Mouse (Mus musculus) CH12.LX (cell line): ENCODE measurements at regions not wholly inside any gene's neighbourhood (a gene's known extent, or its start where the extent isn't known, plus 50 kb on each side); places are given as distances from the start of the nearest gene placed in this dataset.

Experiments used
- DNase-seq: peaks from one replicate; pipeline ENCODE4 v3.0.0-alpha.2; 2013; ENCODE audit errors: extremely low read depth
- H3K27ac ChIP-seq: 2 replicates; pipeline ENCODE4 v1.5.1; 2012; ENCODE audit warnings: low read depth, mild to moderate bottlenecking, control low read depth, moderate library complexity; ENCODE audit not compliant: insufficient read depth
- H3K27me3 ChIP-seq: replicated peaks from 2 replicates; pipeline ENCODE3; 2012; ENCODE audit warnings: inconsistent platforms
- H3K36me3 ChIP-seq, 2 experiments: replicated peaks in 1 of 2; 2 replicates each; pipeline versions ENCODE3 to v1.6.1; 2012; ENCODE audit warnings: inconsistent platforms in 1 of 2, low read length in 1 of 2, mild to moderate bottlenecking in 1 of 2, mixed read lengths in 1 of 2, moderate library complexity in 1 of 2; ENCODE audit not compliant: control insufficient read depth in 1 of 2, insufficient read depth in 1 of 2
- H3K4me1 ChIP-seq, 2 experiments: 2 replicates each; pipeline ENCODE4 v1.6.1; 2012; ENCODE audit warnings: inconsistent platforms in 1 of 2, moderate library complexity in 1 of 2; ENCODE audit not compliant: insufficient read depth in 2 of 2, control insufficient read depth in 1 of 2
- H3K4me2 ChIP-seq: 2 replicates; pipeline ENCODE4 v1.6.1; 2012; ENCODE audit warnings: low read depth, mild to moderate bottlenecking, control low read depth; ENCODE audit not compliant: poor library complexity, insufficient read depth, severe bottlenecking
- H3K4me3 ChIP-seq, 3 experiments: fragments of 150-350 bp in 1 of 3; sonication (generic) in 1 of 3; replicated peaks in 1 of 3; 2 replicates each; pipeline versions ENCODE3 to v1.5.1; 2011 to 2012; ENCODE audit warnings: low read depth in 2 of 3, low read length in 2 of 3, mild to moderate bottlenecking in 2 of 3, moderate library complexity in 2 of 3, control low read depth in 1 of 3, improper control_type of control experiment in 1 of 3, inconsistent platforms in 1 of 3, mixed read lengths in 1 of 3; ENCODE audit not compliant: poor library complexity in 1 of 3
- H3K79me2 ChIP-seq: replicated peaks from 2 replicates; pipeline ENCODE4 v1.6.1; 2012; ENCODE audit warnings: mild to moderate bottlenecking, moderate library complexity; ENCODE audit not compliant: control insufficient read depth, poor library complexity, insufficient read depth, severe bottlenecking; ENCODE audit errors: extremely low read depth
- H3K9ac ChIP-seq: 2 replicates; pipeline ENCODE4 v1.6.1; 2012; ENCODE audit warnings: low read depth, mild to moderate bottlenecking, control low read depth, moderate library complexity; ENCODE audit not compliant: insufficient read depth
- H3K9me3 ChIP-seq: replicated peaks from 2 replicates; pipeline ENCODE3; 2012; ENCODE audit warnings: low read length, inconsistent platforms, mixed read lengths
- BHLHE40 ChIP-seq: IDR thresholded peaks from 2 replicates; pipeline ENCODE4 v1.6.1; 2011; ENCODE audit warnings: mild to moderate bottlenecking, low read depth, low read length, improper control_type of control experiment
- CHD2 ChIP-seq: IDR thresholded peaks from 2 replicates; pipeline ENCODE4 v1.6.1; 2011; ENCODE audit warnings: low read length, improper control_type of control experiment
- EP300 ChIP-seq: IDR thresholded peaks from 2 replicates; pipeline ENCODE4 v1.6.1; 2011; ENCODE audit warnings: low read length, improper control_type of control experiment
- ETS1 ChIP-seq: conservative IDR thresholded peaks from 2 replicates; pipeline ENCODE4 v1.6.1; 2012; ENCODE audit warnings: low read depth, mild to moderate bottlenecking, inconsistent platforms, low read length, improper control_type of control experiment, moderate library complexity
- HCFC1 ChIP-seq: IDR thresholded peaks from 2 replicates; pipeline ENCODE4 v1.6.1; 2012; ENCODE audit warnings: low read depth, mild to moderate bottlenecking, inconsistent platforms, low read length, improper control_type of control experiment
- JUND ChIP-seq: conservative IDR thresholded peaks from 2 replicates; pipeline ENCODE4 v1.6.1; 2011; ENCODE audit warnings: low read depth, low read length, improper control_type of control experiment
- KAT2A ChIP-seq: IDR thresholded peaks from 2 replicates; pipeline ENCODE4 v1.6.1; 2012; ENCODE audit warnings: low read length, improper control_type of control experiment, inconsistent platforms; ENCODE audit not compliant: insufficient replicate concordance
- MAFK ChIP-seq: IDR thresholded peaks from 2 replicates; pipeline ENCODE4 v1.6.1; 2011; ENCODE audit warnings: low read length, improper control_type of control experiment; ENCODE audit not compliant: insufficient replicate concordance
- MAZ ChIP-seq: IDR thresholded peaks from 2 replicates; pipeline ENCODE4 v1.6.1; 2012; ENCODE audit warnings: low read depth, mild to moderate bottlenecking, inconsistent platforms, low read length, improper control_type of control experiment, moderate library complexity
- MEF2A ChIP-seq: IDR thresholded peaks from 2 replicates; pipeline ENCODE4 v1.6.1; 2014; ENCODE audit warnings: low read depth, mild to moderate bottlenecking, inconsistent platforms, low read length, improper control_type of control experiment, borderline replicate concordance
- MXI1 ChIP-seq: IDR thresholded peaks from 2 replicates; pipeline ENCODE4 v1.6.1; 2011; ENCODE audit warnings: mild to moderate bottlenecking, low read depth, low read length, improper control_type of control experiment
- NELFE ChIP-seq: IDR thresholded peaks from 2 replicates; pipeline ENCODE4 v1.6.1; 2011; ENCODE audit warnings: low read depth, low read length, improper control_type of control experiment
- NRF1 ChIP-seq: IDR thresholded peaks from 2 replicates; pipeline ENCODE4 v1.6.1; 2014; ENCODE audit warnings: low read depth, mild to moderate bottlenecking, inconsistent platforms, low read length, improper control_type of control experiment, moderate library complexity
- PAX5 ChIP-seq: IDR thresholded peaks from 2 replicates; pipeline ENCODE4 v1.6.1; 2012; ENCODE audit warnings: low read length, inconsistent platforms, mixed read lengths
- RAD21 ChIP-seq: IDR thresholded peaks from 2 replicates; pipeline ENCODE4 v1.6.1; 2011; ENCODE audit warnings: low read depth, mild to moderate bottlenecking, low read length, improper control_type of control experiment, moderate library complexity
- RCOR1 ChIP-seq: conservative IDR thresholded peaks from 2 replicates; pipeline ENCODE4 v1.6.1; 2012; ENCODE audit warnings: low read depth, mild to moderate bottlenecking, inconsistent platforms, low read length, improper control_type of control experiment
- SIN3A ChIP-seq: IDR thresholded peaks from 2 replicates; pipeline ENCODE4 v1.6.1; 2012; ENCODE audit warnings: low read length, improper control_type of control experiment, inconsistent platforms
- SMC3 ChIP-seq: IDR thresholded peaks from 2 replicates; pipeline ENCODE4 v1.6.1; 2011; ENCODE audit warnings: low read depth, low read length, improper control_type of control experiment
- TBP ChIP-seq: conservative IDR thresholded peaks from 2 replicates; pipeline ENCODE4 v1.6.1; 2011; ENCODE audit warnings: low read depth, low read length, improper control_type of control experiment
- TCF12 ChIP-seq: IDR thresholded peaks from 2 replicates; pipeline ENCODE4 v1.6.1; 2014; ENCODE audit warnings: low read depth, mild to moderate bottlenecking, inconsistent platforms, low read length, improper control_type of control experiment
- ZC3H11A ChIP-seq: IDR thresholded peaks from 2 replicates; pipeline ENCODE4 v1.6.1; 2012; ENCODE audit warnings: low read depth, mild to moderate bottlenecking, inconsistent platforms, low read length, improper control_type of control experiment
- ZMIZ1 ChIP-seq: IDR thresholded peaks from 2 replicates; pipeline ENCODE4 v1.6.1; 2012; ENCODE audit warnings: low read depth, mild to moderate bottlenecking, inconsistent platforms, low read length, improper control_type of control experiment
- ZNF384 ChIP-seq: IDR thresholded peaks from 2 replicates; pipeline ENCODE4 v1.6.1; 2012; ENCODE audit warnings: low read depth, low read length, improper control_type of control experiment, inconsistent platforms
- dilution Hi-C: fragments of 300-500 bp; cut with MboI; formaldehyde crosslinking; loops from 2 replicates; pipeline ENCODE4 v1.14.3; 2020; ENCODE audit warnings: low sequenced_read_pairs; ENCODE audit not compliant: extremely low pct_unique_long_range_greater_than_20kb, extremely low pct_ligation_motif_present
- in situ Hi-C: fragments of 300-500 bp; cut with MboI; formaldehyde crosslinking; loops from 3 replicates; pipeline ENCODE4 v1.14.3; 2019; ENCODE audit warnings: low sequenced_read_pairs, low pct_ligation_motif_present, low pct_unique_long_range_greater_than_20kb, mixed read lengths

- no peak overlapping the region for H3K4me2 ChIP-seq
- in situ Hi-C loops (no loop called here), dilution Hi-C loops (no loop called here)
- TF ChIP-seq JUND (no peak), KAT2A (no peak), MEF2A (no peak), ETS1 (no peak), SMC3 (no peak), PAX5 (no peak), MAFK (no peak), ZC3H11A (no peak), BHLHE40 (no peak), NELFE (no peak), SIN3A (no peak), EP300 (no peak), CHD2 (no peak), TBP (no peak)
- H3K27me3 ChIP-seq = no peaks in the 10 kb centered on the region
- H3K9ac ChIP-seq = no peak overlapping the region
- H3K36me3 ChIP-seq = no peaks in the 10 kb centered on the region
- DNase-seq = no peak
- no peaks in the 10 kb centered on the region for H3K79me2 ChIP-seq
- no peak overlapping the region for H3K27ac ChIP-seq
- H3K4me1 ChIP-seq = no peaks in the 10 kb centered on the region
- no peaks in the 10 kb centered on the region for H3K9me3 ChIP-seq
- H3K4me3 ChIP-seq = no peak overlapping the region
Measured at GRCm38 (mm10) chr13:25548551-25548950, 278.2 kb upstream of the Nrsn1 start.

GRCm38 (mm10) chr13:25547150-25548145 is 277.1 kb upstream of the Nrsn1 start:
- no peak overlapping the region for H3K27ac ChIP-seq
- H3K4me3 ChIP-seq = no peak overlapping the region
- no peaks in the 10 kb centered on the region for H3K36me3 ChIP-seq
- no peaks in the 10 kb centered on the region for H3K4me1 ChIP-seq
- no peaks in the 10 kb centered on the region for H3K27me3 ChIP-seq
- DNase-seq = no peak
- H3K79me2 ChIP-seq = no peaks in the 10 kb centered on the region
- H3K4me2 ChIP-seq = no peak overlapping the region
- TF ChIP-seq MAZ (no peak), HCFC1 (no peak), TCF12 (no peak), MXI1 (no peak), MEF2A (no peak), SIN3A (no peak), ETS1 (no peak), ZMIZ1 (no peak), CHD2 (no peak), RCOR1 (no peak), RAD21 (no peak), ZNF384 (no peak), NRF1 (no peak), SMC3 (no peak), KAT2A (no peak)
- TF ChIP-seq, all 38 proteins: peak for 0
- in situ Hi-C loops = no loop called here
- Histone ChIP-seq H3K9ac (no peak overlapping the region), H3K9me3 (no peaks in the 10 kb centered on the region)
- dilution Hi-C loops = no loop called here
